Comparison of ENCODE assay signal across 9 mouse cellular contexts in genomic region chr6:124485414-124486144, GRCm38 (mm10). TPM values are rescaled to one million over a fixed set of nuclear protein-coding genes. Genes with fewer than 3 reads are reported as not detected.
DNase-seq lines count a peak whose midpoint lies in the region; ATAC-seq and TF ChIP-seq lines count a peak whose summit lies in the region.
"Had no signal": no experiment of that assay in that cellular context is flagged by ENCODE, and none has a peak within 500 bp of the region (broad histone marks: within the 10 kb centered on the region; RNA-seq: fewer than 3 reads in every experiment).

No protein-coding gene starts in this region.

- H3K9ac ChIP-seq in heart, postnatal 0 days (replicated peaks; ENCODE audit: low read depth, low read length): no peak overlapping the region
- H3K9ac ChIP-seq in heart, adult 2 months (ENCODE audit: low read depth, low read length): no peak overlapping the region
- H3K9ac ChIP-seq in intestine, embryonic 14.5 days (ENCODE audit: low read length): no peak overlapping the region
- H3K9ac ChIP-seq in neural tube, embryonic 12.5 days: no peak overlapping the region

- TF ChIP-seq CTCF in heart, postnatal 0 days (IDR thresholded peaks at IDR 0.05; ENCODE audit: low read depth): no peak
- no peak for TF ChIP-seq CTCF in heart, adult 2 months (IDR thresholded peaks at IDR 0.05)

- H3K4me2 ChIP-seq in heart, postnatal 0 days (ENCODE audit: low read depth, low read length): 0 out of 2 replicates have a peak overlapping the region, but pooled peaks have one; percentile 3
- H3K4me2 ChIP-seq in intestine, embryonic 14.5 days (ENCODE audit: low read length): peak overlapping the region; percentile 33
- H3K4me2 ChIP-seq in neural tube, embryonic 12.5 days (replicated peaks): peak overlapping the region; percentile 45

- no peak for TF ChIP-seq EP300 in heart, postnatal 0 days (IDR thresholded peaks at IDR 0.05; ENCODE audit: low read depth)
- no peak for TF ChIP-seq EP300 in heart, adult 2 months (IDR thresholded peaks at IDR 0.05; ENCODE audit: insufficient read depth, low read depth, low read length)

- WGBS in heart, postnatal 0 days: 30% methylated on average over 21 of the region's 21 CpGs
- WGBS in heart, adult 2 months: 37% methylated on average over 21 of the region's 21 CpGs
- 31% methylated on average over 21 of the region's 21 CpGs for WGBS in intestine, embryonic 14.5 days
- WGBS in neural tube, embryonic 12.5 days: 32% methylated on average over 21 of the region's 21 CpGs

- no peak overlapping the region for H3K27ac ChIP-seq in heart, postnatal 0 days (ENCODE audit: low read depth)
- no peak overlapping the region for H3K27ac ChIP-seq in heart, adult 2 months
- H3K27ac ChIP-seq in intestine, embryonic 14.5 days (ENCODE audit: low read depth): no peak overlapping the region
- no peak overlapping the region for H3K27ac ChIP-seq in neural tube, embryonic 12.5 days

- H3K27me3 ChIP-seq in heart, postnatal 0 days (ENCODE audit: control insufficient read depth, insufficient read depth, low read length): no peaks in the 10 kb centered on the region
- no peaks in the 10 kb centered on the region for H3K27me3 ChIP-seq in heart, adult 2 months (ENCODE audit: control insufficient read depth, insufficient read depth, low read length)
- no peaks in the 10 kb centered on the region for H3K27me3 ChIP-seq in intestine, embryonic 14.5 days (replicated peaks; ENCODE audit: control insufficient read depth, insufficient read depth, low read length)
- H3K27me3 ChIP-seq in neural tube, embryonic 12.5 days (replicated peaks): no peaks in the 10 kb centered on the region
- H3K27me3 ChIP-seq: Patski had no signal

- intact Hi-C loops in heart, adult 2 months (cut with DNase I): no loop called here

- no peaks in the 10 kb centered on the region for H3K9me3 ChIP-seq in heart, postnatal 0 days (replicated peaks; ENCODE audit: control insufficient read depth, low read length)
- H3K9me3 ChIP-seq in intestine, embryonic 14.5 days (ENCODE audit: control insufficient read depth, low read length): no peaks in the 10 kb centered on the region
- no peaks in the 10 kb centered on the region for H3K9me3 ChIP-seq in neural tube, embryonic 12.5 days

- no peaks in the 10 kb centered on the region for H3K79me2 ChIP-seq in heart, adult 2 months (replicated peaks; ENCODE audit: control insufficient read depth, insufficient read depth, low read length)

- no peak for DNase-seq in heart, postnatal 0 days (ENCODE audit: low spot score)
- DNase-seq in heart, adult 2 months: no peak
- DNase-seq in embryo, embryonic 10 days (ENCODE audit: low spot score): peak; percentile 70
- DNase-seq in intestine, embryonic 14.5 days (ENCODE audit: low spot score): no peak
- no peak for DNase-seq in right cerebral cortex, adult 2 months (ENCODE audit: low spot score in 2 of 2)
- no peak for DNase-seq in T-cell, adult 2 months (ENCODE audit: low spot score)

- no peaks in the 10 kb centered on the region for H3K36me3 ChIP-seq in heart, postnatal 0 days (replicated peaks; ENCODE audit: control insufficient read depth, insufficient read depth, low read length)
- H3K36me3 ChIP-seq in heart, adult 2 months (ENCODE audit: control insufficient read depth, insufficient read depth, low read length): no peaks in the 10 kb centered on the region
- H3K36me3 ChIP-seq in intestine, embryonic 14.5 days (ENCODE audit: control insufficient read depth, insufficient read depth, low read length): no peaks in the 10 kb centered on the region
- H3K36me3 ChIP-seq in neural tube, embryonic 12.5 days: no peaks in the 10 kb centered on the region

- no peak for TF ChIP-seq POLR2A in heart, adult 2 months (IDR thresholded peaks at IDR 0.05; ENCODE audit: insufficient read depth, low read depth, low read length)

- ATAC-seq in heart, postnatal 0 days (ENCODE audit: insufficient read depth, low read depth): no peak
- ATAC-seq in intestine, embryonic 14.5 days (replicated peaks; ENCODE audit: low FRiP score, low TSS enrichment, low read depth): 0 out of 2 replicates have a peak, but pooled peaks have one; percentile 58
- ATAC-seq in neural tube, embryonic 12.5 days (ENCODE audit: low FRiP score, low read depth): peak; percentile 93
- no peak for ATAC-seq in erythroblast, adult 5-6 weeks (replicated peaks; ENCODE audit: low FRiP score, poor library complexity, severe bottlenecking)

- H3K4me1 ChIP-seq in heart, postnatal 0 days (ENCODE audit: control insufficient read depth, insufficient read depth): no peaks in the 10 kb centered on the region
- H3K4me1 ChIP-seq in heart, adult 2 months (ENCODE audit: control insufficient read depth, insufficient read depth, low read length): no peaks in the 10 kb centered on the region
- H3K4me1 ChIP-seq in intestine, embryonic 14.5 days (replicated peaks; ENCODE audit: control insufficient read depth, insufficient read depth, low read length): no peaks in the 10 kb centered on the region
- no peaks in the 10 kb centered on the region for H3K4me1 ChIP-seq in neural tube, embryonic 12.5 days

- H3K4me3 ChIP-seq in heart, postnatal 0 days (ENCODE audit: low read depth, low read length): no peak overlapping the region
- H3K4me3 ChIP-seq in heart, adult 2 months: no peak overlapping the region
- peak overlapping the region; percentile 2; the same call in 1 of the 2 replicates for H3K4me3 ChIP-seq in intestine, embryonic 14.5 days (ENCODE audit: low read depth, low read length)
- 0 out of 2 replicates have a peak overlapping the region, but pooled peaks have one; percentile 9 for H3K4me3 ChIP-seq in neural tube, embryonic 12.5 days

RNA-seq across cellular contexts. Expression of gene C1rl, which starts 7.3 kb away (rescaled TPM):
- 0.46 and 1.4 TPM in 2 replicates for total RNA-seq in heart, postnatal 0 days (2014; rRNA removed; ENCODE audit: low replicate concordance)
- polyA plus RNA-seq in heart, postnatal 0 days (2015; fragmentation: Nextera tagmentation; extraction: Ambion mirVana): 0.48 and 0.63 TPM in 2 replicates
- total RNA-seq in heart, adult 2 months (2021): 1 to 10 TPM; 1.1 to 1.2 TPM
- 1.3 and 1.5 TPM in 2 replicates for polyA plus RNA-seq in heart, adult 2 months (2012; rRNA removed)
- polyA plus RNA-seq in intestine, embryonic 14.5 days (2014; fragmentation: Nextera tagmentation; extraction: Ambion mirVana): 0.92 and 1.1 TPM in 2 replicates
- polyA plus RNA-seq in neural tube, embryonic 12.5 days (2016; fragmentation: Nextera tagmentation; extraction: Ambion mirVana): 0.19 and 0.22 TPM in 2 replicates
- total RNA-seq in erythroblast, adult 5-6 weeks (2015; ENCODE audit: low replicate concordance): 0.38 and 2.1 TPM in 2 replicates
- 2.7 and 3.6 TPM in 2 replicates for total RNA-seq in erythroblast, adult 5-6 weeks (2017; ENCODE audit: low replicate concordance)

RNA-seq across cellular contexts. Expression of gene Clstn3, which starts 21.0 kb away (rescaled TPM):
- 0.23 and 0.84 TPM in 2 replicates for total RNA-seq in heart, postnatal 0 days (2014; rRNA removed; ENCODE audit: low replicate concordance)
- polyA plus RNA-seq in heart, postnatal 0 days (2015; fragmentation: Nextera tagmentation; extraction: Ambion mirVana): 0.16 and 0.18 TPM in 2 replicates
- 1 to 10 TPM; 1.4 to 1.9 TPM for total RNA-seq in heart, adult 2 months (2021)
- 5.1 and 11.8 TPM in 2 replicates for polyA plus RNA-seq in heart, adult 2 months (2012; rRNA removed)
- polyA plus RNA-seq in intestine, embryonic 14.5 days (2014; fragmentation: Nextera tagmentation; extraction: Ambion mirVana): 4.7 and 5.4 TPM in 2 replicates
- 39.7 and 41.2 TPM in 2 replicates for polyA plus RNA-seq in neural tube, embryonic 12.5 days (2016; fragmentation: Nextera tagmentation; extraction: Ambion mirVana)
- 5.0 TPM in 2 replicates for total RNA-seq in erythroblast, adult 5-6 weeks (2015; ENCODE audit: low replicate concordance)
- 2.3 and 4.6 TPM in 2 replicates for total RNA-seq in erythroblast, adult 5-6 weeks (2017; ENCODE audit: low replicate concordance)

RNA-seq across cellular contexts. Expression of gene C1ra, which starts 26.6 kb away (rescaled TPM):
- total RNA-seq in heart, postnatal 0 days (2014; rRNA removed; ENCODE audit: low replicate concordance): 3.9 and 11.1 TPM in 2 replicates
- 3.1 and 4.3 TPM in 2 replicates for polyA plus RNA-seq in heart, postnatal 0 days (2015; fragmentation: Nextera tagmentation; extraction: Ambion mirVana)
- total RNA-seq in heart, adult 2 months (2021): 10 to 100 TPM; 10.4 to 12.2 TPM
- polyA plus RNA-seq in heart, adult 2 months (2012; rRNA removed): 17.3 and 19.5 TPM in 2 replicates
- 1.7 and 1.8 TPM in 2 replicates for polyA plus RNA-seq in intestine, embryonic 14.5 days (2014; fragmentation: Nextera tagmentation; extraction: Ambion mirVana)
- 0.06 and 0.28 TPM in 2 replicates for polyA plus RNA-seq in neural tube, embryonic 12.5 days (2016; fragmentation: Nextera tagmentation; extraction: Ambion mirVana)
- 0.84 TPM in 1 of 2 replicates, not detected in the other for total RNA-seq in erythroblast, adult 5-6 weeks (2015; ENCODE audit: low replicate concordance)
- total RNA-seq in erythroblast, adult 5-6 weeks (2017; ENCODE audit: low replicate concordance): 2.5 TPM in 1 of 2 replicates, not detected in the other

RNA-seq across cellular contexts. Expression of gene C1s1, which starts 56.6 kb away (rescaled TPM):
- total RNA-seq in heart, postnatal 0 days (2014; rRNA removed; ENCODE audit: low replicate concordance): 1.1 and 7.0 TPM in 2 replicates
- 2.7 and 3.7 TPM in 2 replicates for polyA plus RNA-seq in heart, postnatal 0 days (2015; fragmentation: Nextera tagmentation; extraction: Ambion mirVana)
- total RNA-seq in heart, adult 2 months (2021): 10 to 100 TPM; 23.0 to 25.1 TPM
- polyA plus RNA-seq in heart, adult 2 months (2012; rRNA removed): 31.0 and 39.0 TPM in 2 replicates
- 1.3 and 1.6 TPM in 2 replicates for polyA plus RNA-seq in intestine, embryonic 14.5 days (2014; fragmentation: Nextera tagmentation; extraction: Ambion mirVana)
- 0.34 and 0.42 TPM in 2 replicates for polyA plus RNA-seq in neural tube, embryonic 12.5 days (2016; fragmentation: Nextera tagmentation; extraction: Ambion mirVana)
- total RNA-seq in erythroblast, adult 5-6 weeks (2015; ENCODE audit: low replicate concordance): not detected in 2 replicates
- total RNA-seq in erythroblast, adult 5-6 weeks (2017; ENCODE audit: low replicate concordance): 0.77 TPM in 1 of 2 replicates, not detected in the other

Comparison
In these comparisons a context has a peak if more than half of its experiments do, and no peak if none do; other contexts are left out.
1. ATAC-seq: peak in intestine, embryonic 14.5 days (single experiment) and neural tube, embryonic 12.5 days (single experiment); none in heart, postnatal 0 days (single experiment) and erythroblast, adult 5-6 weeks (single experiment).
2. H3K4me3 ChIP-seq: peak in intestine, embryonic 14.5 days (single experiment) and neural tube, embryonic 12.5 days (single experiment); none in heart, postnatal 0 days (single experiment) and heart, adult 2 months (single experiment).
3. Peak in every context shown above with its lines, with median percentiles within 50 percentile points of each other: H3K4me2 ChIP-seq.